Mouse (Mus musculus) bone marrow, adult 2 months (tissue): Measurements from ENCODE around the gene Usp46.

ENCODE experiments used
- CTCF ChIP-seq: fragments of 200-500 bp; IDR thresholded peaks from 2 replicates; pipeline ENCODE4 v1.5.1; 2011; ENCODE audit warnings: low read length, control low read depth; ENCODE audit not compliant: control insufficient read depth, insufficient read depth
- POLR2A ChIP-seq: fragments of 200-500 bp; IDR thresholded peaks from 2 replicates; pipeline ENCODE4 v1.6.1; 2011; ENCODE audit warnings: low read depth, mild to moderate bottlenecking, control low read depth, low read length, borderline replicate concordance; ENCODE audit not compliant: control insufficient read depth

DNA sequence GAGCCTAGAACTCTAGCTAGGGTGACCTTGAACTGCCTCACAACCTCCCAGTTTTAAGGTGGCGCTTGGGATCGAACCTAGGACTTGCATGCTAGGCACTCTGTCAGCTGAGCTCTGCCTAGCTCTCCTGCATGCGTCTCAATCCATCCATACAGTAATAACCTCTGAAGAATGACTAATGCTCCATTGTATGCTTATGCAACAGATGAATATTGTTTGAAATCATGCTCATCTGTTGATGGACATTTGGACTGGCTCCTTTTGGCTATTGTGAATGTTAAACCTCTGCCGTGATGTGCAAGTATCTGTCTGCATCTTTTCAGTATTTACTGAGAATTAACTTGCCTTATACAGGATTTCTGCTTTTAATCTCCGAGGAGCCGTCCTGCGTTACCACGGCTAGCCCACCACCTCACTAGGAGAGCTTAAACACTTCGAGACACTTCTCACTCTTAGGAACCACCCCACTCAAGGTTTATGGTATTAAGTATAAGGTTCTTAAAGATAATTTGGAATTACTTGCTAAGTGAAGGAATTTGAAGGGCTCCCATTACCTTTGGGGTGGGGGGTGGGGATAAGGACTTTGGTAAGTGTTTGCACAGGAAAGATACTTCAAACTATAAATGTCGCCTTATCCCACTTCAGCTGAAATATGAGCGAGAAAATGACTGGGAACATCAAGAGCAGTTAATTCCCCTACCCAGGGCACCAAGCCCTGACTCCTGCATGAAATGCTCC is 29.1 kb upstream of the Usp46 start:
- TF ChIP-seq CTCF: no peak
- no peak for TF ChIP-seq POLR2A
